Mouse (Mus musculus) left cerebral cortex, postnatal 36 days (tissue): ENCODE results near the gene Trcg1. TPM values are rescaled to one million over a fixed set of nuclear protein-coding genes. Genes with fewer than 3 reads are reported as not detected.

Experiments used
- DNase-seq, 2 experiments: peaks; one replicate each; pipeline ENCODE4 v3.0.0; 2021 to 2022; ENCODE audit warnings: low spot score in 2 of 2, mixed read lengths in 1 of 2
- intact Hi-C: fragments of 180-260 bp; cut with DNase I; formaldehyde crosslinking; loops from one replicate; pipeline ENCODE4 v1.15.1; 2025
- total RNA-seq, 2 experiments: library from RNA; stranded (reverse); gene quantifications; 2 replicates each; pipeline ENCODE4 v1.2.3; 2021

Gene Trcg1
- total RNA-seq, 2 experiments from 2014 or later: not detected

- intact Hi-C loops: no loop called here
- no peak for DNase-seq
Measured at GRCm38 (mm10) chr9:57230146-57230783, 6.1 kb upstream of the Trcg1 start.

GRCm38 (mm10) chr9:57231536-57232255 lies 4.7 kb upstream of the Trcg1 start:
- DNase-seq: no peak
- intact Hi-C loops: no loop called here

- intact Hi-C loops: no loop called here
- no peak for DNase-seq
Measured at GRCm38 (mm10) chr9:57232341-57232940, 3.9 kb upstream of the Trcg1 start.

GRCm38 (mm10) chr9:57233142-57233541 lies 3.2 kb upstream of the Trcg1 start:
- intact Hi-C loops: no loop called here
- no peak for DNase-seq

GRCm38 (mm10) chr9:57233767-57234166 lies 2.6 kb upstream of the Trcg1 start:
- no peak for DNase-seq
- intact Hi-C loops: no loop called here

GRCm38 (mm10) chr9:57237705-57238104 lies 1.3 kb downstream of the Trcg1 start:
- intact Hi-C loops: no loop called here
- DNase-seq: no peak

GRCm38 (mm10) chr9:57238220-57238619 lies 1.9 kb downstream of the Trcg1 start:
- intact Hi-C loops: no loop called here
- DNase-seq: no peak

GRCm38 (mm10) chr9:57241111-57241510 lies 4.8 kb downstream of the Trcg1 start:
- DNase-seq: no peak
- intact Hi-C loops: no loop called here

GRCm38 (mm10) chr9:57242916-57243315 lies 6.6 kb downstream of the Trcg1 start:
- intact Hi-C loops: no loop called here
- no peak for DNase-seq

- intact Hi-C loops: no loop called here
- DNase-seq: no peak
Measured at GRCm38 (mm10) chr9:57244106-57244685, 7.8 kb downstream of the Trcg1 start.

GRCm38 (mm10) chr9:57246482-57246881 lies 10.1 kb downstream of the Trcg1 start:
- intact Hi-C loops: no loop called here
- no peak for DNase-seq

- DNase-seq: no peak
- intact Hi-C loops: no loop called here
Measured at GRCm38 (mm10) chr9:57247201-57247671, 10.9 kb downstream of the Trcg1 start.

- intact Hi-C loops: no loop called here
- no peak for DNase-seq
Measured at GRCm38 (mm10) chr9:57248030-57248942, 11.9 kb downstream of the Trcg1 start.

- intact Hi-C loops: no loop called here
- no peak for DNase-seq
Measured at GRCm38 (mm10) chr9:57250026-57250425, 13.7 kb downstream of the Trcg1 start.

- no peak for DNase-seq
- intact Hi-C loops: no loop called here
Measured at GRCm38 (mm10) chr9:57251139-57251538, 14.8 kb downstream of the Trcg1 start.

GRCm38 (mm10) chr9:57254061-57254460 lies 17.7 kb downstream of the Trcg1 start:
- intact Hi-C loops: no loop called here
- no peak for DNase-seq

- no peak for DNase-seq
- intact Hi-C loops: no loop called here
Measured at GRCm38 (mm10) chr9:57254823-57255495, 18.6 kb downstream of the Trcg1 start.

- DNase-seq: no peak
- intact Hi-C loops: no loop called here
Measured at GRCm38 (mm10) chr9:57256309-57256708, 20.0 kb downstream of the Trcg1 start.

GRCm38 (mm10) chr9:57256861-57257260 lies 20.5 kb downstream of the Trcg1 start:
- DNase-seq: no peak
- intact Hi-C loops: no loop called here
